ENCODE assay signal across 24 mouse cellular contexts in genomic region chr1:92919151-92919550, GRCm38 (mm10). TPM values are rescaled to one million over a fixed set of nuclear protein-coding genes. Genes with fewer than 3 reads are reported as not detected.
A peak's percentile ranks its signal among the peaks of the same experiment; 100 is the strongest.
DNase-seq lines count a peak whose midpoint lies in the region; ATAC-seq and TF ChIP-seq lines count a peak whose summit lies in the region.
"Had no signal": no experiment of that assay in that cellular context is flagged by ENCODE, and none has a peak within 500 bp of the region (broad histone marks: within the 10 kb centered on the region; RNA-seq: fewer than 3 reads in every experiment).

No protein-coding gene starts in this region.

- TF ChIP-seq POLR2A in cerebellum, adult 2 months (IDR thresholded peaks at IDR 0.05; ENCODE audit: borderline replicate concordance, insufficient read depth, low read length): no peak

- no peaks in the 10 kb centered on the region for H3K27me3 ChIP-seq in heart, embryonic 11.5 days (ENCODE audit: control insufficient read depth, insufficient read depth, low read length)
- H3K27me3 ChIP-seq in megakaryocyte, embryonic 14.5 days (replicated peaks): peaks cover 7% of the 10 kb centered on the region
- H3K27me3 ChIP-seq in cerebellum, adult 2 months (ENCODE audit: control insufficient read depth, insufficient read depth, low read length): no peaks in the 10 kb centered on the region
- H3K27me3 ChIP-seq: CH12.LX; forebrain, embryonic 13.5 days; hindbrain, embryonic 12.5 days; hindbrain, embryonic 15.5 days had no signal

- no peak overlapping the region for H3K27ac ChIP-seq in heart, embryonic 11.5 days (ENCODE audit: low read depth, low read length)
- H3K27ac ChIP-seq in ES-E14 (ENCODE audit: insufficient read depth, low read depth, low read length, poor library complexity, severe bottlenecking): peak overlapping the region; percentile 5; the same call in 1 of the 2 replicates
- H3K27ac ChIP-seq in cerebellum, adult 2 months (ENCODE audit: insufficient read depth, low read length): no peak overlapping the region
- H3K27ac ChIP-seq: forebrain, embryonic 10.5 days; forebrain, embryonic 13.5 days; heart, adult 2 months; heart, embryonic 10.5 days; hindbrain, embryonic 12.5 days; hindbrain, embryonic 15.5 days had no signal

- H3K9ac ChIP-seq in heart, embryonic 11.5 days (ENCODE audit: low read depth, low read length): no peak overlapping the region
- peak overlapping the region; percentile 55 for H3K9ac ChIP-seq in ES-E14 (ENCODE audit: insufficient read depth, low read depth, low read length, poor library complexity, severe bottlenecking)
- H3K9ac ChIP-seq: forebrain, embryonic 13.5 days; hindbrain, embryonic 12.5 days; hindbrain, embryonic 15.5 days had no signal

- in situ Hi-C loops in ES-E14 (cut with MboI; ENCODE audit: low sequenced_read_pairs in 2 of 2, unreplicated experiment in 2 of 2): no loop called here

- no peaks in the 10 kb centered on the region for H3K4me1 ChIP-seq in heart, embryonic 11.5 days (ENCODE audit: control insufficient read depth, insufficient read depth, low read length)
- H3K4me1 ChIP-seq in megakaryocyte, embryonic 14.5 days: peaks cover 20% of the 10 kb centered on the region; the same call in 1 of the 2 replicates
- peaks cover 2 to 17% of the 10 kb centered on the region in 2 experiments; a peak in 3 of 4 replicates for H3K4me1 ChIP-seq in ES-E14 (ENCODE audit: control insufficient read depth in 2 of 2, insufficient read depth in 2 of 2, low read length in 2 of 2, poor library complexity in 1 of 2)
- no peaks in the 10 kb centered on the region; the same call in 1 of the 2 replicates for H3K4me1 ChIP-seq in cerebellum, adult 2 months (ENCODE audit: control insufficient read depth, insufficient read depth, low read length)
- H3K4me1 ChIP-seq: forebrain, embryonic 10.5 days; forebrain, embryonic 13.5 days; heart, embryonic 10.5 days; hindbrain, embryonic 12.5 days; hindbrain, embryonic 15.5 days had no signal

- peak; percentile 88 for DNase-seq in heart, adult 11 months
- no peak for DNase-seq in ES-E14 (ENCODE audit: low read depth, low spot score)
- no peak for DNase-seq in cerebellum, postnatal 4 days (ENCODE audit: low spot score in 2 of 2)
- no peak for DNase-seq in cerebellum, adult 2 months
- DNase-seq: adrenal gland, postnatal 10 days; adrenal gland, postnatal 36 days; B cell, adult 2 months; cerebellum, adult 18-20 months; cerebellum, postnatal 36 days; gastrocnemius, postnatal 25 days; heart, adult 2 months; kidney, adult 18-20 months had no signal

- H3K4me2 ChIP-seq in heart, embryonic 11.5 days: no peak overlapping the region
- H3K4me2 ChIP-seq: forebrain, embryonic 13.5 days; hindbrain, embryonic 12.5 days; hindbrain, embryonic 15.5 days had no signal

- peaks cover 26% of the 10 kb centered on the region for H3K36me3 ChIP-seq in heart, embryonic 11.5 days (ENCODE audit: control insufficient read depth, insufficient read depth, low read length)
- H3K36me3 ChIP-seq in megakaryocyte, embryonic 14.5 days (replicated peaks; ENCODE audit: low read length): peaks cover 72% of the 10 kb centered on the region
- peaks cover 11% of the 10 kb centered on the region; the same call in 1 of the 2 replicates for H3K36me3 ChIP-seq in ES-E14 (ENCODE audit: control insufficient read depth, insufficient read depth, low read length, poor library complexity, severe bottlenecking)

- no peaks in the 10 kb centered on the region for H3K9me3 ChIP-seq in heart, embryonic 11.5 days (replicated peaks; ENCODE audit: control insufficient read depth, low read length)
- H3K9me3 ChIP-seq in megakaryocyte, embryonic 14.5 days: no peaks in the 10 kb centered on the region
- H3K9me3 ChIP-seq in ES-E14 (ENCODE audit: control insufficient read depth, insufficient read depth, low read depth, low read length): no peaks in the 10 kb centered on the region
- H3K9me3 ChIP-seq: forebrain, embryonic 10.5 days; forebrain, embryonic 13.5 days; heart, embryonic 10.5 days; hindbrain, embryonic 12.5 days; hindbrain, embryonic 15.5 days had no signal

- WGBS in heart, embryonic 11.5 days (ENCODE audit: insufficient replicate concordance): 94% methylated on average over 11 of the region's 11 CpGs
- WGBS in cerebellum, adult 2 months: 90% methylated on average over 11 of the region's 11 CpGs

- TF ChIP-seq CTCF in cerebellum, adult 2 months (IDR thresholded peaks at IDR 0.05; ENCODE audit: borderline replicate concordance, insufficient read depth, low read depth, low read length): no peak

- H3K4me3 ChIP-seq in heart, embryonic 11.5 days (ENCODE audit: low read depth, low read length): no peak overlapping the region
- peak overlapping the region; percentile 25 for H3K4me3 ChIP-seq in megakaryocyte, embryonic 14.5 days (replicated peaks)
- H3K4me3 ChIP-seq in ES-E14 (ENCODE audit: insufficient read depth in 1 of 2, low read depth in 1 of 2, low read length in 2 of 2, poor library complexity in 1 of 2, severe bottlenecking in 1 of 2): peak overlapping the region; percentile 47 to 49
- no peak overlapping the region for H3K4me3 ChIP-seq in cerebellum, adult 2 months (replicated peaks; ENCODE audit: insufficient read depth, low read depth, low read length)
- H3K4me3 ChIP-seq: forebrain, embryonic 10.5 days; forebrain, embryonic 13.5 days; heart, adult 2 months; heart, embryonic 10.5 days; hindbrain, embryonic 12.5 days; hindbrain, embryonic 15.5 days had no signal

- ATAC-seq in heart, embryonic 11.5 days (replicated peaks; ENCODE audit: insufficient number of reproducible peaks, low FRiP score, low TSS enrichment): no peak
- ATAC-seq in megakaryocyte, adult 5-6 weeks (ENCODE audit: poor library complexity, severe bottlenecking): no peak
- ATAC-seq: forebrain, embryonic 13.5 days had no signal

TF ChIP-seq in ES-E14, 5 proteins besides CTCF, POLR2A, EP300 and RAD21:
- TF ChIP-seq ZNF384 (IDR thresholded peaks at IDR 0.05; ENCODE audit: low read depth, low read length) (no peak), MAFK (IDR thresholded peaks at IDR 0.05; ENCODE audit: insufficient read depth, low read depth, low read length) (no peak), HCFC1 (IDR thresholded peaks at IDR 0.05; ENCODE audit: borderline replicate concordance, insufficient read depth, low read length) (0 out of 2 replicates have a peak, but pooled peaks have one; percentile 44)
TF ChIP-seq in ES-E14: peak in this region for 1.

RNA-seq across cellular contexts. Expression of gene Rnpepl1, which starts 8.6 kb away (rescaled TPM):
- 21.7 and 24.6 TPM in 2 replicates for polyA plus RNA-seq in heart, embryonic 11.5 days (2014; fragmentation: Nextera tagmentation; extraction: Ambion mirVana)
- polyA plus RNA-seq in megakaryocyte, embryonic 14.5 days (2012; ENCODE audit: insufficient read depth, low replicate concordance): 94.2 and 172 TPM in 2 replicates
- total RNA-seq in megakaryocyte, adult 5-6 weeks (2015): 29.3 and 30.1 TPM in 2 replicates
- total RNA-seq in megakaryocyte, adult 5-6 weeks (2017): 20.4 and 23.6 TPM in 2 replicates
- total RNA-seq in ES-E14 (2012; rRNA removed): 15.8 and 20.2 TPM in 2 replicates
- polyA plus RNA-seq in cerebellum, adult 2 months (2012; rRNA removed): 43.6 and 44.7 TPM in 2 replicates

RNA-seq across cellular contexts. Expression of gene Dusp28, which starts 12.4 kb away (rescaled TPM):
- polyA plus RNA-seq in heart, embryonic 11.5 days (2014; fragmentation: Nextera tagmentation; extraction: Ambion mirVana): 6.2 and 6.9 TPM in 2 replicates
- polyA plus RNA-seq in megakaryocyte, embryonic 14.5 days (2012; ENCODE audit: insufficient read depth, low replicate concordance): 1.8 and 4.1 TPM in 2 replicates
- total RNA-seq in megakaryocyte, adult 5-6 weeks (2015): 8.2 and 8.9 TPM in 2 replicates
- total RNA-seq in megakaryocyte, adult 5-6 weeks (2017): 2.0 and 2.4 TPM in 2 replicates
- 4.8 and 6.0 TPM in 2 replicates for total RNA-seq in ES-E14 (2012; rRNA removed)
- 49.6 and 49.7 TPM in 2 replicates for polyA plus RNA-seq in cerebellum, adult 2 months (2012; rRNA removed)

RNA-seq across cellular contexts. Expression of gene Capn10, which starts 15.0 kb away (rescaled TPM):
- 11.8 and 14.7 TPM in 2 replicates for polyA plus RNA-seq in heart, embryonic 11.5 days (2014; fragmentation: Nextera tagmentation; extraction: Ambion mirVana)
- polyA plus RNA-seq in megakaryocyte, embryonic 14.5 days (2012; ENCODE audit: insufficient read depth, low replicate concordance): 12.4 and 15.0 TPM in 2 replicates
- total RNA-seq in megakaryocyte, adult 5-6 weeks (2015): 2.7 and 5.2 TPM in 2 replicates
- 6.4 and 8.7 TPM in 2 replicates for total RNA-seq in megakaryocyte, adult 5-6 weeks (2017)
- total RNA-seq in ES-E14 (2012; rRNA removed): 32.6 and 47.8 TPM in 2 replicates
- 44.5 and 45.5 TPM in 2 replicates for polyA plus RNA-seq in cerebellum, adult 2 months (2012; rRNA removed)

RNA-seq across cellular contexts. Expression of gene Ankmy1, which starts 16.4 kb away (rescaled TPM):
- polyA plus RNA-seq in heart, embryonic 11.5 days (2014; fragmentation: Nextera tagmentation; extraction: Ambion mirVana): 0.34 and 0.70 TPM in 2 replicates
- not detected in 2 replicates for polyA plus RNA-seq in megakaryocyte, embryonic 14.5 days (2012; ENCODE audit: insufficient read depth, low replicate concordance)
- total RNA-seq in megakaryocyte, adult 5-6 weeks (2015): 0.20 TPM in 1 of 2 replicates, not detected in the other
- total RNA-seq in megakaryocyte, adult 5-6 weeks (2017): not detected in 2 replicates
- 0.71 and 1.6 TPM in 2 replicates for total RNA-seq in ES-E14 (2012; rRNA removed)
- 0.35 and 0.46 TPM in 2 replicates for polyA plus RNA-seq in cerebellum, adult 2 months (2012; rRNA removed)
- total RNA-seq: gastrocnemius, postnatal 25 days; heart, postnatal 25 days; hematopoietic stem cell, adult 5-6 weeks; MEL had no signal

RNA-seq across cellular contexts. Expression of gene Gpr35, which starts 31.5 kb away (rescaled TPM):
- polyA plus RNA-seq in heart, embryonic 11.5 days (2014; fragmentation: Nextera tagmentation; extraction: Ambion mirVana): 0.09 TPM in 1 of 2 replicates, not detected in the other
- polyA plus RNA-seq in megakaryocyte, embryonic 14.5 days (2012; ENCODE audit: insufficient read depth, low replicate concordance): 1.1 TPM in 1 of 2 replicates, not detected in the other
- total RNA-seq in megakaryocyte, adult 5-6 weeks (2015): 69.5 and 72.6 TPM in 2 replicates
- 46.4 and 47.2 TPM in 2 replicates for total RNA-seq in megakaryocyte, adult 5-6 weeks (2017)
- 0.22 and 0.42 TPM in 2 replicates for total RNA-seq in ES-E14 (2012; rRNA removed)
- 0.21 and 0.36 TPM in 2 replicates for polyA plus RNA-seq in cerebellum, adult 2 months (2012; rRNA removed)
- total RNA-seq: MEL had no signal

Comparison
In these comparisons a context has a peak if more than half of its experiments do, and no peak if none do; other contexts are left out.
1. H3K4me3 ChIP-seq: peak in megakaryocyte, embryonic 14.5 days (single experiment) and ES-E14 (2 of 2); none in heart, embryonic 11.5 days (single experiment) and cerebellum, adult 2 months (single experiment).